16 mouse cellular contexts compared by ENCODE assay signal in genomic region chr6:101501716-101502115, GRCm38 (mm10).
"Had no signal": no experiment of that assay in that cellular context is flagged by ENCODE, and none has a peak within 500 bp of the region (broad histone marks: within the 10 kb centered on the region; RNA-seq: fewer than 3 reads in every experiment).

No protein-coding gene starts in this region.

- H3K27ac ChIP-seq: kidney, postnatal 0 days; liver, embryonic 13.5 days; lung, embryonic 15.5 days; macrophage; midbrain, embryonic 15.5 days; neural tube, embryonic 12.5 days; stomach, embryonic 15.5 days had no signal

- H3K4me2 ChIP-seq: liver, embryonic 13.5 days; lung, embryonic 15.5 days; midbrain, embryonic 11.5 days; midbrain, embryonic 15.5 days; neural tube, embryonic 12.5 days; stomach, embryonic 15.5 days had no signal

- H3K9ac ChIP-seq: liver, embryonic 13.5 days; liver, postnatal 0 days; lung, embryonic 15.5 days; midbrain, embryonic 15.5 days; neural tube, embryonic 12.5 days; stomach, embryonic 15.5 days had no signal

- ATAC-seq: liver, postnatal 0 days; midbrain, embryonic 15.5 days had no signal

- H3K36me3 ChIP-seq: liver, embryonic 13.5 days; lung, embryonic 15.5 days; midbrain, embryonic 15.5 days; neural tube, embryonic 12.5 days; stomach, embryonic 15.5 days had no signal

- DNase-seq: kidney, adult 8-10 months; kidney, postnatal 36 days; liver; liver, embryonic 13.5 days; liver, postnatal 0 days; lung, postnatal 14 days; thymus, adult 2 months; thymus, postnatal 25 days had no signal

- H3K9me3 ChIP-seq: liver, embryonic 13.5 days; lung, embryonic 15.5 days; megakaryocyte, embryonic 14.5 days; midbrain, embryonic 15.5 days; neural tube, embryonic 12.5 days; stomach, embryonic 15.5 days had no signal

- H3K4me1 ChIP-seq: liver, embryonic 13.5 days; lung, embryonic 15.5 days; megakaryocyte, embryonic 14.5 days; midbrain, embryonic 15.5 days; stomach, embryonic 15.5 days had no signal

- H3K27me3 ChIP-seq: liver, embryonic 13.5 days; lung, embryonic 15.5 days; megakaryocyte, embryonic 14.5 days; midbrain, embryonic 15.5 days; neural tube, embryonic 12.5 days; stomach, embryonic 15.5 days had no signal

- H3K4me3 ChIP-seq: liver, embryonic 13.5 days; lung, embryonic 15.5 days; megakaryocyte, embryonic 14.5 days; midbrain, embryonic 15.5 days; neural tube, embryonic 12.5 days; stomach, embryonic 15.5 days had no signal
